Mouse (Mus musculus) left cerebral cortex, postnatal 14 days (tissue): Measurements from ENCODE around the gene Gm42688. TPM values are rescaled to one million over a fixed set of nuclear protein-coding genes. Genes with fewer than 3 reads are reported as not detected.

Source experiments
- DNase-seq, 2 experiments: peaks; one replicate each; pipeline ENCODE4 v3.0.0; 2021 to 2022; ENCODE audit warnings: low spot score in 2 of 2, mixed read lengths in 1 of 2
- intact Hi-C: fragments of 180-260 bp; cut with DNase I; formaldehyde crosslinking; loops from one replicate; pipeline ENCODE4 v1.15.1; 2025
- total RNA-seq, 2 experiments: library from RNA; stranded (reverse); gene quantifications; 2 replicates each; pipeline ENCODE4 v1.2.3; 2021

Gm42688 gene
- total RNA-seq, 2 experiments from 2014 or later, result 4.1 to 5.5 TPM

- peak; percentile 98 to 99 for DNase-seq
- intact Hi-C loops, result loop anchor here (5.0 kb wide), 1 partner anchor 81 kb away; no protein-coding TSS in a partner anchor
These were observed 23.0 kb upstream of the Gm42688 start for GRCm38 (mm10) chr6:83078324-83078858.

DNA sequence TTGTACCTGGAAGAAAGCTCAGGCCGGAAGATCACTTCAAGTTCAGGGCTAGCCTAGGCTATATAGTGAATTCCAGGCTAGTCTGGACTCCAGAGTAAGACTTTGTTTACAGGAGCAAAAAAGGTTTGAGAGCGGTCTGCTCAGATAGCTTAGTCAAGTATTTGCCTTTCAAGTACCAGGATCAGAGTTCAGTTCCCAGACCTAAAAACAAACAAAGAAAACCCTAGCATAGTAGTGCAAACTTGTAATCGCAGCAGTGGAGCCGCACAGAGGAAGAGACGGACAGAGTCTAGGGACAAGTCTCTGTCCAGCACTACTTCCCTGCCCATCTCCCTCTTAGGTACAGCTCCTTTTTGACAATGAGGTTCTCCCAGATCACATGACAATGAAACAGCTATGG lies 21.2 kb upstream of the Gm42688 start:
- no peak for DNase-seq
- intact Hi-C loops, result no loop called here

- no peak for DNase-seq
- intact Hi-C loops, result no loop called here
These were observed 17.9 kb upstream of the Gm42688 start for GRCm38 (mm10) chr6:83083497-83083896.

DNA sequence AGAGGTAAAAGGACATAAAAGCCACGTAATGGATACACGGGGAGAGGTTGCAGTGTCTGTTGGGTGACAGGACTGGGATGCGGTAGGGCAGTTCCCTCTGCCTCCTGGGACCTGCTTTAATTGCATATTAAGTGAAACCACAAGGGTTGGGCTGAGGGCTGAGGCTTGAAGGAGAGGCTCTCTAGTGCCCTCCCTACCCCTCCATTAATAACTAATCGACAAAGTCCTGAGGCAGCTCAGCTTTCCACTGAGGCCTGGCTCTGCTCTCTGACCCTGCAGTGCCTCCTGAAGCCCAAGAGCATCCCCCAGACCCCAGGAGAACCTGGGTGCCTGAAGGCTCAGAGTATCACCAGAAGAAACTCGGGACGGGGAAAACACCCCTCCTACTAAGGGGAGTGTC lies 16.9 kb upstream of the Gm42688 start:
- DNase-seq, result no peak
- intact Hi-C loops, result no loop called here

DNA sequence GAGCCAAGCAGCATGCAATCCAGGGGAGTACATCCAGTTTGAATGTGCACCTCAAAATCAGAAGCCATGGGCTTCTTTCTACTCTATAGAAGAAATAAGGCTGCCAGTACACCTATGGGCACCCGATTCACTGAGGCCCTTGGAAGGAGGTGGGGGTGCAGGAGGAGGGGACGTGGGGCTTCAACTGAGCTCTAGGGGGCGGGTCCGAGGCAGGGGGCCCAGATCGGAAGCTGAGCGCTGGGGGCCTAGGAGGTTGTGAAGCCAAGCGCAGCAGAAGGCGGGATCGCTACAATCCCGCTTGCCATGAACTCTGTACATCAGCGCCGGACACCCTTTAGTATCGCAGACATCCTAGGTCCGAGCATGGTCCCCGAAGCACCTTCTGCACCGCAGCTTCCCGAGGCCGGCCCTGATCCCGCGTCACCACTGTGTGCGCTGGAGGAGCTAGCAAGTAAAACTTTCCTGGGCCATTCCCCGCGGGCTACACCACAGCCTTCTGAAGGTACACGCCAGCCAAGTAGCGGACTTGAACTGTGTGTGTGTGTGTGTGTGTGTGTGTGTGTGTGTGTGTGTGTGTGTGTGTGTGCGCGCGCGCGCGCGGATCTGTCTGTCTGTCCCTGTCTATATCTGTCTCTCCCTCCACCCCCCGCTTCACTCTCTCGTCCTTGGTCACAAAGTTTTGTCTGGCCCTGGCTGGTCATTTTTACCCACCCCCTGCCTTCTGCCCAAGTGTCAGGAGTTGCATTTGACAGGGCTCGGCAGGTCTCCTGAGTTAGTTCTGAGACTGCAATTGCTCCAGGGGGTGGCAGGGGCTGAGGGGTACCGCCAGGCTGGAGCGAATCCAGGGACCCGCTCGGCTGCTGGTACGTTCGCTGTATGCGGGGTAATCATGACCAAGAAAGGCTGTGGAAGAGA lies 15.0 kb upstream of the Gm42688 start, which contains the start of gene Lbx2:
Gene Lbx2 (plus strand): TSS at position 247 of the 915 bp plus-strand sequence.
- intact Hi-C loops, result no loop called here

GRCm38 (mm10) chr6:83087205-83087925 lies 14.1 kb upstream of the Gm42688 start:
- intact Hi-C loops, result no loop called here
- DNase-seq, result no peak

More for the DNA sequence above, 15.0 kb upstream of the Gm42688 start, which contains the start of gene Lbx2:
- DNase-seq, result no peak

- intact Hi-C loops, result no loop called here
- DNase-seq, result no peak
These were observed 13.5 kb upstream of the Gm42688 start for GRCm38 (mm10) chr6:83087926-83088260.

DNA sequence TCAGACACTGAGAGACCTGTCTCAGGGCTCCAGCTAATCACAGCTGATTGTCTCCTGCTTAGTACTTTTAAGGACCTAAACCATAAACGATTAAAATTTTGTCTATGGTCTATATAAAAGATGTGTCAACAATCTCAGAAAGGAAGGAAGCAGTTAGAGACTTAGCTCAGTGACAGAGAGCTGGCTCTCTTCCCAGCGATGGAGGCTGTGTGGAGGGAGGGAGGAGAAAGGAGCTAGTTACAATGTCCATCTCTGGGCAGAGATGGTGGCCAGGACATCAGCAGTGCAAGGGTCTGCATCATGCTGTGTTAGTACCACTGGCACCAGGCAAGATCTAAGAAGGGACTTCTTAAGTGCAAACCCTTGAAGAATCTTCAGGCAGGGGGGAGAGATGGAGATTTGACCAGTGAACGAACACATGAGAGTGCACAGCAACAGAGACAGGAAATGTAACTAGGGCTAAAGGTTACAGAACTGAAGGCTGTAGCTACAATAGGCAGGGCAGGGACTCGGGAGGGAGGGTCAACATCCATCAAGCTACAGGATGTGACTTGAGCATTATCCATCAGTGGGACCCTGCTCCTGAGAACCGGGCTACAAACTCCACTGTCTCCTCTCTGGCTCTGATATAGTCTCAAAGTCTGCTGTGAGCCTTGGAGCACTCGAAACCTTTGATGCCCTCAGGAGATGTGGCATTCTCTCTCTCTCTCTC lies 8.8 kb upstream of the Gm42688 start:
- intact Hi-C loops, result no loop called here

GRCm38 (mm10) chr6:83095968-83096367 lies 5.4 kb upstream of the Gm42688 start:
- no peak for DNase-seq
- intact Hi-C loops, result no loop called here

More for the DNA sequence above, 8.8 kb upstream of the Gm42688 start:
- DNase-seq, result no peak

GRCm38 (mm10) chr6:83098411-83098810 lies 3.0 kb upstream of the Gm42688 start:
- intact Hi-C loops, result no loop called here
- DNase-seq, result no peak

DNA sequence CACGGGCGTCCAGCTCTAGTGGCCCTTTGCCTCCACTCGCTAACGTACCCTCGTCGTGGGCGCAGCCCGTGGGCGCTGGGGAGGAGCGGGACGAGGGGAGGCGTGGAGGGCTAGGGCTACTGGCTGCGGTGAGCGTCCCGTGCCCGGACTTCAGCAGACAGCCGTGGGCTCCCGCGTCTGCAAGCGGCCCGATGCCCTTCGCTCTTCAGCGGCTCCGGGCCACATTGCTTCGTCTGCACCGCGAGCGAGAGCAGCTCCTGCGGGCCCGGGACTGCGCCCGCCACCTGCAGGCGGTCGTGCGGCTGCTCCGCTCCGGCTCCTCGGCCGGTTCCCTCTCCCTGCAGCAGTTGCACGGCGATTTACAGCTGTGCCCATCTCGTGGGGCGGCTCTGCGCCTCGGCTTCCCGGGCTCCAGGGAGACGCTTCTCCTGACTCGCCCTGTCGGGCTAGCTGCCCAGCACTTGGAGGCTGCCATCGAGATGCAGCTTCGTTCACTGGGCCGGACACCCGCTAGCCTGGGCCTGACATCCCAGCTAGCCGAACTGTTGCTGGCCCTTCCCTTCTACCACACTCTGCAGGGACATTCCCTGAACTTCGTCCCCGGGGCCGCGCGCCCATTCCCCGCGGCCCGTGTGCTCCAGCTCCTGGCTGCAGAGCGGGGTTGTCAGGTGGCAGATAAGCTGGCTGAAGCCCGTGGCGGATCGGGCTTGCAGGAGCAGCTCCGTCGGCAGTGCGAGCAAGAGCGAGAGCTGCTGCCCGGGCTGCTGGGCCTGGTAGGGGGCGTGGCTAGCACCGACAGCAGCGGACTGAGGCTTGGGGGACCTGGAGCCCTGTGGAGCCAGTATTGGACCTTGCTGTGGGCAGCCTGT lies 505 bp downstream of the Gm42688 start:
- peak; percentile 46 to 63 for DNase-seq
- intact Hi-C loops, result loop anchor here (1.0 kb wide), 2 partner anchors 48 to 106 kb away; partner anchors contain the start of gene Aup1

DNA sequence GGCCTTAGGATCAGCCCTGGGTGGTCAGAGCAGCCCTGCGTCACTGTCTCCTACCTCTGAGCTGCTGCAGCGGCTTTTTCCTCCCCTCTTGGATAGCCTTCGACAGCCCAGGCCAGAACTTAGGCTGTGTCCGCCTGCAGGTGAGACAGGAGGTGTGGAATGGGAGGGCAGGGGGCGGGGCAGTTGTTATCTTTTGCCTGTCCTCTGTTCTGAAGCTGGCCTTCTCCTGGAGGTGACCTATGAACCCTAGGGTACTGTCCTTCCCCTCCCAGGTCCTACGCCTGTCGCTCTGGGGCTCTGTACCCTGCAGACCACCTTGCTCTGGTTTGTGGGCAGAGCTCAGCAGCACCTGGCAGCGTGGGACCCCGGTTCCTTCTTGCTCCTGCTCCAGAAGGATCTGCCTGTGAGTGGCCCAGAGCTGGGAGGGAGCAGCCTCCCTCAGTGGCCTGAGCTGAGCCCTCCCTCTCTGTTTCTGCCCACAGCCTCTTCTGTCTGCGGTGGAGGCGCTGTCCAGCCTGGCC lies 1.8 kb downstream of the Gm42688 start:
- no peak for DNase-seq
- intact Hi-C loops, result no loop called here

DNA sequence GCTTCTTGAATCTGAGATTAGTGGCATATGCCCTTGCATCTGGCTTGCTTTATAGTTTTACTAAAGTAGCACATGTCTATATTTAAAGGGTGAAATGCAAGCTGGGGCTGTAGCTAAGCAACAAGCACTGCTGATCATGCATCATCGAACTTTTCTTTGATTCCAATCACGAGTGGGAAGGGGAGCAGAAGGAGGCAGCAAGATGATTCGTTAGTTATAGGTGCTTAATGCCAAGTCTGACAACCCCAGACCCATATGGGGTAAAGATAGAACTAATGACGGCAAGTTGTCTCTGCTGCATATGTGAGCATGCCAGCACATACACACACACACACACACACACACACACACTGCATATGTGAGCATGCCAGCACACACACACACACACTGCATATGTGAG lies 2.7 kb downstream of the Gm42688 start:
- intact Hi-C loops, result no loop called here
- peak in 1 of 2 experiments; percentile 80 for DNase-seq

GRCm38 (mm10) chr6:83107566-83108400 lies 6.4 kb downstream of the Gm42688 start:
- DNase-seq, result peak; percentile 74 to 84
- intact Hi-C loops, result no loop called here

GRCm38 (mm10) chr6:83108762-83109668 lies 7.6 kb downstream of the Gm42688 start, which contains the start of gene Mrpl53:
TSS of gene Mrpl53 (plus strand) at chr6:83109040.
- DNase-seq, result peak; percentile 75 to 79
- intact Hi-C loops, result no loop called here

- intact Hi-C loops, result no loop called here
- DNase-seq, result no peak
These were observed 10.2 kb downstream of the Gm42688 start for GRCm38 (mm10) chr6:83111510-83112136.
